Mouse (Mus musculus): ENCODE measurements around the gene Rbms3. TPM values are rescaled to one million over a fixed set of nuclear protein-coding genes. Genes with fewer than 3 reads are reported as not detected.

Gene Rbms3
- polyA plus RNA-seq, 1 experiment from 2014 or later: 23.5 TPM

- H3K4me2 ChIP-seq: no peak overlapping the region
- no peaks in the 10 kb centered on the region for H3K4me1 ChIP-seq (replicated peaks; ENCODE audit: control insufficient read depth, insufficient read depth, low read length)
- ATAC-seq (replicated peaks; ENCODE audit: low FRiP score) (no peak), DNase-seq (ENCODE audit: low spot score) (no peak)
- no peaks in the 10 kb centered on the region for H3K36me3 ChIP-seq (ENCODE audit: control insufficient read depth, insufficient read depth, low read length)
- no peak overlapping the region for H3K4me3 ChIP-seq (ENCODE audit: low read depth, low read length)
- H3K9ac ChIP-seq (ENCODE audit: low read depth, low read length): no peak overlapping the region
- no peak overlapping the region for H3K27ac ChIP-seq (ENCODE audit: low read depth, low read length)
- 58% methylated on average over 4 of the region's 4 CpGs for WGBS
- H3K9me3 ChIP-seq (ENCODE audit: control insufficient read depth, low read length): no peaks in the 10 kb centered on the region
- H3K27me3 ChIP-seq (replicated peaks; ENCODE audit: control insufficient read depth, insufficient read depth, low read length): no peaks in the 10 kb centered on the region
Measured at GRCm38 (mm10) chr9:117212023-117212422, 417.7 kb downstream of the Rbms3 start.

GRCm38 (mm10) chr9:117210344-117210743, 419.4 kb downstream of the Rbms3 start:
- H3K4me1 ChIP-seq (replicated peaks; ENCODE audit: control insufficient read depth, insufficient read depth, low read length): no peaks in the 10 kb centered on the region
- no peaks in the 10 kb centered on the region for H3K36me3 ChIP-seq (ENCODE audit: control insufficient read depth, insufficient read depth, low read length)
- 66% methylated on average over 2 of the region's 2 CpGs for WGBS
- H3K4me3 ChIP-seq (ENCODE audit: low read depth, low read length): no peak overlapping the region
- H3K9ac ChIP-seq (ENCODE audit: low read depth, low read length): no peak overlapping the region
- DNase-seq (ENCODE audit: low spot score) (no peak), ATAC-seq (replicated peaks; ENCODE audit: low FRiP score) (no peak)
- no peak overlapping the region for H3K27ac ChIP-seq (ENCODE audit: low read depth, low read length)
- no peaks in the 10 kb centered on the region for H3K9me3 ChIP-seq (ENCODE audit: control insufficient read depth, low read length)
- no peak overlapping the region for H3K4me2 ChIP-seq
- no peaks in the 10 kb centered on the region for H3K27me3 ChIP-seq (replicated peaks; ENCODE audit: control insufficient read depth, insufficient read depth, low read length)

GRCm38 (mm10) chr9:117205395-117205794, 424.3 kb downstream of the Rbms3 start:
- 66% methylated on average over 6 of the region's 6 CpGs for WGBS
- no peaks in the 10 kb centered on the region for H3K36me3 ChIP-seq (ENCODE audit: control insufficient read depth, insufficient read depth, low read length)
- H3K4me3 ChIP-seq (ENCODE audit: low read depth, low read length): no peak overlapping the region
- H3K27ac ChIP-seq (ENCODE audit: low read depth, low read length): no peak overlapping the region
- H3K4me1 ChIP-seq (replicated peaks; ENCODE audit: control insufficient read depth, insufficient read depth, low read length): no peaks in the 10 kb centered on the region
- no peak overlapping the region for H3K9ac ChIP-seq (ENCODE audit: low read depth, low read length)
- H3K9me3 ChIP-seq (ENCODE audit: control insufficient read depth, low read length): no peaks in the 10 kb centered on the region
- H3K27me3 ChIP-seq (replicated peaks; ENCODE audit: control insufficient read depth, insufficient read depth, low read length): no peaks in the 10 kb centered on the region
- ATAC-seq (replicated peaks; ENCODE audit: low FRiP score) (no peak), DNase-seq (ENCODE audit: low spot score) (no peak)
- no peak overlapping the region for H3K4me2 ChIP-seq

- no peak overlapping the region for H3K4me3 ChIP-seq (ENCODE audit: low read depth, low read length)
- no peak overlapping the region for H3K27ac ChIP-seq (ENCODE audit: low read depth, low read length)
- H3K36me3 ChIP-seq (ENCODE audit: control insufficient read depth, insufficient read depth, low read length): no peaks in the 10 kb centered on the region
- no peak overlapping the region for H3K9ac ChIP-seq (ENCODE audit: low read depth, low read length)
- 79% methylated on average over 7 of the region's 7 CpGs for WGBS
- H3K27me3 ChIP-seq (replicated peaks; ENCODE audit: control insufficient read depth, insufficient read depth, low read length): no peaks in the 10 kb centered on the region
- no peak overlapping the region for H3K4me2 ChIP-seq
- no peaks in the 10 kb centered on the region for H3K4me1 ChIP-seq (replicated peaks; ENCODE audit: control insufficient read depth, insufficient read depth, low read length)
- no peak for DNase-seq (ENCODE audit: low spot score)
- no peaks in the 10 kb centered on the region for H3K9me3 ChIP-seq (ENCODE audit: control insufficient read depth, low read length)
- no peak for ATAC-seq (replicated peaks; ENCODE audit: low FRiP score)
Measured at GRCm38 (mm10) chr9:117200067-117200658, 429.6 kb downstream of the Rbms3 start.

- Histone ChIP-seq H3K27me3 (replicated peaks; ENCODE audit: control insufficient read depth, insufficient read depth, low read length) (no peaks in the 10 kb centered on the region), H3K9me3 (ENCODE audit: control insufficient read depth, low read length) (no peaks in the 10 kb centered on the region), H3K27ac (ENCODE audit: low read depth, low read length) (no peak overlapping the region), H3K36me3 (ENCODE audit: control insufficient read depth, insufficient read depth, low read length) (no peaks in the 10 kb centered on the region), H3K4me2 (no peak overlapping the region), H3K4me1 (replicated peaks; ENCODE audit: control insufficient read depth, insufficient read depth, low read length) (no peaks in the 10 kb centered on the region), H3K4me3 (ENCODE audit: low read depth, low read length) (no peak overlapping the region), H3K9ac (ENCODE audit: low read depth, low read length) (no peak overlapping the region)
- ATAC-seq (replicated peaks; ENCODE audit: low FRiP score) (no peak), DNase-seq (ENCODE audit: low spot score) (no peak)
- WGBS: 78% methylated on average over 3 of the region's 3 CpGs
Measured at GRCm38 (mm10) chr9:117197531-117197930, 432.2 kb downstream of the Rbms3 start.

GRCm38 (mm10) chr9:117192565-117193540, 436.9 kb downstream of the Rbms3 start:
- Histone ChIP-seq H3K9me3 (ENCODE audit: control insufficient read depth, low read length) (no peaks in the 10 kb centered on the region), H3K4me2 (no peak overlapping the region), H3K27me3 (replicated peaks; ENCODE audit: control insufficient read depth, insufficient read depth, low read length) (no peaks in the 10 kb centered on the region), H3K4me3 (ENCODE audit: low read depth, low read length) (no peak overlapping the region), H3K27ac (ENCODE audit: low read depth, low read length) (no peak overlapping the region), H3K4me1 (replicated peaks; ENCODE audit: control insufficient read depth, insufficient read depth, low read length) (no peaks in the 10 kb centered on the region), H3K36me3 (ENCODE audit: control insufficient read depth, insufficient read depth, low read length) (no peaks in the 10 kb centered on the region), H3K9ac (ENCODE audit: low read depth, low read length) (no peak overlapping the region)
- no peak for ATAC-seq (replicated peaks; ENCODE audit: low FRiP score)
- no peak for DNase-seq (ENCODE audit: low spot score)
- WGBS: 70% methylated on average over 14 of the region's 14 CpGs

GRCm38 (mm10) chr9:117192093-117192492, 437.6 kb downstream of the Rbms3 start:
- Histone ChIP-seq H3K9me3 (ENCODE audit: control insufficient read depth, low read length) (no peaks in the 10 kb centered on the region), H3K27ac (ENCODE audit: low read depth, low read length) (no peak overlapping the region), H3K9ac (ENCODE audit: low read depth, low read length) (no peak overlapping the region), H3K27me3 (replicated peaks; ENCODE audit: control insufficient read depth, insufficient read depth, low read length) (no peaks in the 10 kb centered on the region), H3K4me3 (ENCODE audit: low read depth, low read length) (no peak overlapping the region), H3K4me2 (no peak overlapping the region), H3K4me1 (replicated peaks; ENCODE audit: control insufficient read depth, insufficient read depth, low read length) (no peaks in the 10 kb centered on the region), H3K36me3 (ENCODE audit: control insufficient read depth, insufficient read depth, low read length) (no peaks in the 10 kb centered on the region)
- ATAC-seq (replicated peaks; ENCODE audit: low FRiP score) (no peak), DNase-seq (ENCODE audit: low spot score) (no peak)
- 81% methylated on average over 15 of the region's 15 CpGs for WGBS

GRCm38 (mm10) chr9:117188406-117188805, 441.3 kb downstream of the Rbms3 start:
- Histone ChIP-seq H3K9me3 (ENCODE audit: control insufficient read depth, low read length) (no peaks in the 10 kb centered on the region), H3K27ac (ENCODE audit: low read depth, low read length) (no peak overlapping the region), H3K9ac (ENCODE audit: low read depth, low read length) (no peak overlapping the region), H3K27me3 (replicated peaks; ENCODE audit: control insufficient read depth, insufficient read depth, low read length) (no peaks in the 10 kb centered on the region), H3K36me3 (ENCODE audit: control insufficient read depth, insufficient read depth, low read length) (no peaks in the 10 kb centered on the region), H3K4me2 (no peak overlapping the region), H3K4me1 (replicated peaks; ENCODE audit: control insufficient read depth, insufficient read depth, low read length) (no peaks in the 10 kb centered on the region), H3K4me3 (ENCODE audit: low read depth, low read length) (no peak overlapping the region)
- DNase-seq (ENCODE audit: low spot score) (no peak), ATAC-seq (replicated peaks; ENCODE audit: low FRiP score) (no peak)
- WGBS: 66% methylated on average over 3 of the region's 3 CpGs
